Mouse (Mus musculus) adrenal gland, adult 18-20 months (tissue): ENCODE results near the gene N4bp2. TPM values are rescaled to one million over a fixed set of nuclear protein-coding genes. Genes with fewer than 3 reads are reported as not detected.

Experiments
- DNase-seq, 2 experiments: peaks; one replicate each; pipeline ENCODE4 v3.0.0; 2021 to 2022; ENCODE audit warnings: low spot score in 2 of 2
- total RNA-seq, 2 experiments: library from RNA; stranded (reverse); gene quantifications; 1 replicate in 1 of 2; 2 replicates in 1 of 2; pipeline ENCODE4 v1.2.3; 2021

N4bp2 gene
- total RNA-seq, 2 experiments from 2014 or later: 8.1 to 12.0 TPM

DNA sequence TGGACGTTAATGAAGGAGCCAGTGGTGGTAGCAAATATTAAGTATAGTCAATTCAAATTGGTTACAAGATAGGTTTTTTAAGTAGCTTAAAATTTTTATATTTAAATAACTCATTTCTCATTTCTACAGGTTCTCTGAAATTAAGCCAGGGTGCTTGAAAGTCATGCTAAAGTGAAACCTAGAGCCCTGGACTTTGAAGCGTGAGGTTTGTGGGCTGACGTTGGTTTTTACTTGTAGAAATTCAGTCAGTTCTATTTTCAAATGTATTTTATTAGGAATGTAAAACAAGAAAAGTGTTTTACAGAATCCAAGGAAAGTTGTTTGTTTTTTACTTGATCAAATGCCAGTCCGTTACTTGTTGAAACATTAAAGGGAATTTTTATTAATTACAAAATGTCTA is 63.2 kb downstream of the N4bp2 start:
- no peak for DNase-seq

DNA sequence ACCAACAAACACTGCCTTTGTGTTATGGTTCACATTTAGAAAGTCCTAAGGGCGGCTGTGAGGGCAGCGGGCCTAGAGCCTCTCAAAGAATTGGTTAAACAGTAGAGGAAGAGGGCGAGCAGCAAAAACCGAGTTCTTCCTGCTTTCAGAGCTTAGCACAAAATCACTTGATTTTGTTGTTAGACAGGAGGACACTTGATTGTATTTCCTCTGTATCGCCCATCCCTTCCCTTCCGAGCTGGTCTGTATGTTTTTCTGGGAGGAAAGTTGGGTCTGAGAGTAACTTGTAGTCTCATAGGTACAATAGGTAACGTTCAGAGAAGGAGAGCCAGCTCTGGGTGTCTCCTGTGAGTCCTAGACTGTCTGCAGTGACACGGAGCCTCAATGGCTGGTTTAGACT is 63.8 kb downstream of the N4bp2 start:
- no peak for DNase-seq

DNA sequence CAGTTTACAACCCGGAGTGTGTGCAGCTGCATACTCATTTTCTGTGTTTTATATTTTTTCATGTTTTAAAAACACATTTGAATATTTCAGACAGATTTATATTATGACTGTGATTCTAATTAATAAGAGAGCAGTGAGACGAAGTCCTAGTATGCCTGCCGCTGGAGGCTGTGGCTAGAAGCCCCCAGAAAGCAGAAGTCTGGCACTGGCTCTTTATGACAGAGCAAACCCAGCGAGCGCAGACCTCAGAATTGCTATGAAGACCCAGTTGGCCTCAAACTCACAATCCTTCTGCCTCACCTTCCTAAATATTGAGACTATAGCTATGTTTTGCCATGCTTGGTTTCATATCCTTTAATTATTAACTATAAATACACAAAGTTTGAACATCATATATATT is 64.9 kb downstream of the N4bp2 start:
- DNase-seq: no peak

DNA sequence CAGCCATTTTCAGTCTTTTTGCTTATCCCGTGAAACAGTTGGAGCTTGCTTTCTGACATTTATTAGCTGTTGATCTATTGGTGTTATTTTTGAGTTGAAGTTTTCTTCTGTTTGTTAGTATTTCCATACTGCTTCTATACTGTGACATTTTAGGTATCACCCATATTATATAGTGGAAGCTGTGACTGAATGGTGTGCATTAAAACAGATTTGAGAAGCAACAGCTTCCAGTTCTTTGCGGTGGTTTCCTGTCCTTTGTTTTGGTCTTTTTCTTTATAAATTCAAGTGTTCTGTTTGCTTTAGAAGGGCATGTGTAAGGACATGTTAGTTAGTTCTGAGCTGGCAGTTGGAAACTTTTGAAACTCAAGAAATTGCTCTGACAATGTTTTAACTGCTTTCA is 65.7 kb downstream of the N4bp2 start:
- DNase-seq: no peak

DNA sequence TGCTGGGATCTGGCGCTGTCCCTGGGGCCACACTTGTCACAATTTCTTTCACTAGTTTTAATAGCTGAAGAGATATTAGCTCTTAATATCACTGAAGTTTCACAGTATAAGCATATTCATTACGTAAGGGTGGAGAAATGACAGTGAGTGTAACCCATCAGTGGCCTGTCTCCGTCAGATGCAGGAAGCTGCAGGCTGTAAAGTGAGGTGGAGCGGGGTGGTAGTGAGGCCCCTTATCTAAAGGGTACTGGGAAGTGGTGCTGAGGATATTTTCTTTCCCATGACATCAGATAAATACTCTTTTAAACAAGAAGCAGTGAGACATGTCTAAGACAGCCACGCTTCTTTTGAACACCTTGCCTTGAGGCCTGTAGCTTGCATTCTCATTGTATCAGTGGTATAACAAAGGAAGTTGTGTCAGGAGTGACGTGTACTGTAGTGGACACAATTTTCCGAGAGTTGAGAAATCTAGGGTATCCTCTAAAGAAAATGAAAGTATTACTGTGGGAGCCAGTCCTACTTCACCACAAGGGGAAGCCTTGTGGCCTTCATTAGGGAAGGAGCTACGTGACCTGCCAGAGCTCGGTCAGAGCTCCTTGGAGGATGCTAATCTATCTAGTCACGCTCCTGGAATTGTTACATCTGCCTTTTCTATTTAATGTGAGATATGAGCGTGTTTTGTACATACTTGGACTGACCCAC is 68.7 kb downstream of the N4bp2 start:
- no peak for DNase-seq

DNA sequence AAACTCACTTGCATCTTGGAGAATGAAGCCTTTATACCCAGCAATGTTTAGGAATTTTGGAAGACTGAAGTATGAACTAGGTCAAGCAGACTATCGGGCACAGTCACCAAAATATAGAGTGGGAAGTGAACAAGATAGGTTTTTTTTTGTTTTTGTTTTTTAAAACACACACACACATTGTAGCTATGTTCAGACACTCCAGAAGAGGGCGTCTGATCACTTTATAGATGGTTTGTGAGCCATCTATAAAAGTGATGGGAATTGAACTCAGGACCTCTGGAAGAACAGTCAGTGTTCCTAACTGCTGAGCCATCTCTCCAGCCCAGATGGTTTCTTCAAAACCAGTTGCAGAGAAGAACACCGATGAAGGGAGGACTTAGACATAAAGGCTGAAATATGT is 69.8 kb downstream of the N4bp2 start:
- no peak for DNase-seq

DNA sequence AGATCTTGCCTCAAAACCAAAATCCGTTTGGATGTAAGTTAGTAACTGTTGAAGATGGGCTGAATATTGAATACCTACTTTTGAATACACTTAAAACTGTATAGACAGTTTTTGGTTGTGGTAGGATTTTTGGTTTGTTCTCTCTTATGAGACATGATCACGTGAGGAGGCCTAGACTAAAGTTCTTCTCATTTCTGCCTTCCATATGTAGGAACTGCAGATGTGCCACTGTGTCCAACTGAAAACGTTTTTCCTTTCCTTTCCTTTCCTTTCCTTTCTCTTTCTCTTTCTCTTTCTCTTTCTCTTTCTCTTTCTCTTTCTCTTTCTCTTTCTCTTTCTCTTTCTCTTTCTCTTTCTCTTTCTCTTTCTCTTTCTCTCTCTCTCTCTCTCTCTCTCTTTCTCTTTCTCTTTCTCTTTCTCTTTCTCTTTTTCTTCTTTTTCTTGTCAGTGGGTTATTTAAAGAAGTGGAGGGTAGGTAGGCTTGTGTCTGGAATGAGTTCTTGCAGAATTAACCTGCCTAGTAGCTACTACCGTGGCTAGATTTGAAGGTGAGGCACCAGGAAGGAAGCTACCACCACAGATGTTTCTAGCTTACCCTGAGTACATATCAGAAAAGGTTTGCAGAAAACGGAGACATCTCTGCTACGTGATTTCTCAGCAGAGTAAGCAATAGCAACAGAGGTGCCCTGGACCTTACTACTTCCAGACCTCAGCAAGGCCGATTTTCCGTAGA is 70.6 kb downstream of the N4bp2 start:
- no peak for DNase-seq

DNA sequence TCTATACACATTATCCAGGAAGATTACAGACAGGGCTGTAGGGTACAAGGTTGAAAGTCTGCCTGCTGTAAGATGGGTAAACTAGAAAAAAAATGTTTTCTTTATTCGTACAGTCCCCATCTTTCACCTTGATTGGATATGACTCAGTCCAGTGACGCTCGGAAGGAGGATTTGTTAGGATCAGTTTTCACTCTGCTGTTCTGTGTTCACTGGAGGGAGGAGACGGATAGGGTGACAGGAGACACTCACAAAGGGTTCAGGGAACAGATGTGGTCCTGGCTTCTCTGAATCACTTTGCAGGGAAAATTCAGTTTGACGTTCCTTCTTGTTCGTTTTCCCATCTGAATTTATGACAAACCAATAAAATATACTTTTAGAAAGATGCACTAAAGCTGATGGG is 74.7 kb downstream of the N4bp2 start:
- no peak for DNase-seq

DNA sequence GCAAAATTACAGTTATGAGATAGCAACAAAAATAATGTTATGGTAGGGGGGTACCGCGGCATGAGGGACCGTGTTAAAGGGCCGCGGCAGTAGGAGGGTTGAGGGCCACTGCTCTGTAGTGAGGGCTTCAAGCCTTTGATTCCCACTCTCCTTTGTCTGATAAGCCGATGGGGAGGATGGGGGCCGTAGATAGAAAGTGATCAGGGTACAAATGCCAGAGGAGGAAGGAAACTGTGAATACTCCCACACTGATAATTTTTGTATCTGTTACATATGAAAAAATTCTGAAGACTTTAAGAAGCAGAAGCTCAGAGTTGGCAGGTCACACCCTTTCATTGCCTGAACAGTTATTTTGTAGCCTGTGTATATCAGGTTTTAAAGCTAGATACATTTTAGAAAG is 79.6 kb downstream of the N4bp2 start:
- DNase-seq: no peak

DNA sequence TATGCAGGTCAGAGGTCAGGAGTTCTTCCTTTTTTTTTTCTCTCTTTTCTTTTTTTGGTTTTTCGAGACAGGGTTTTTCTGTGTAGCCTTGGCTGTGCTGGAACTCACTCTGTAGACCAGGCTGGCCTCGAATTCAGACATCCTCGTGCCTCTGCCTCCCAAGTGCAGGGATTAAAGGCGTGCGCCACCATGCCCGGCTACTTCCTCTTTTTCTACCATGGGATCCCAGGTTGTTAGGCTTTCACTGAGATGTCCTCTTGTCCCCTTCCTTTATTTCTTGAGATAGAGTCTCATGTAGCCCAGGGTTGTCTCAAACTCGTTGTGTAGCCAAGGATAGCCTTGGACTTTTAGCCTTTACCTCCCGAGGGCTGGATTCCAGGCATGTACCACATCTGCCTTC is 83.2 kb downstream of the N4bp2 start:
- DNase-seq: no peak

DNA sequence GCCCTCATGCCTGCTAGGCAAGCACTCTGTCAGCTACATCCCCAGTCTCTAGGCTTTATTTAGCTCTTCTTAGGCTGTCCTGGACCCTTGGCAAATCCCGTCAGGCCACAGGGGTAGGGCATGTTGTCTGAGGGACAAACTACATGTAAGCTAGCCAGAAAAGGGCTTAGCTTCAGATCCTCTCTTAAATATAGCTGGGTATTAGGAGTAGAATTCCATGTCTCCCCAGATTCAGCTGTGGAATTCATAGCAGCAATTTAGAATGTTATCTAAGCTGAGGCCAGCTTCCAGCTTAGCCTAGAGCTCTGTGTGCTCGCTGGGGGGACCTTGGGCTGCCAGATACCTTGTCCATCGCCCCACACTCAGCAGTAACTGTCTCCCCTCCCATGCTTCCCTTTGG is 83.6 kb downstream of the N4bp2 start:
- no peak for DNase-seq

DNA sequence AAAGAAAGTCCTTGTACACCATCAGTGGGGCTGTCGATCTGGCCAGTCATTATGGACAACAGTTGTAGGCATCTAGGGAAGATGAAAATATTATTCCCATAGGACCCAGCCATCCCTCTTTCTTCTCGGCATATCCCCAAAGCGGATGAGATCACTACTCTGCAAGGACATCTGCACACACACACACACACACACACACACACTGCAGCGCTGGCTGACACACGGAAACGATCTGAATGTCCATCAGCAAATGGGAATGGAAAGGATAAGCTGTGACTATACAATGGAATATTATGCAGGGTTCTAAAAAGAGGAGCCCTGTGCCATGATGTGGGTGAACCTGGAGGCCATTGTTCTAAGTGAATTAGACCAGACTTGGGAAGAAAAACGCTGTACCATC is 84.3 kb downstream of the N4bp2 start:
- DNase-seq: no peak

DNA sequence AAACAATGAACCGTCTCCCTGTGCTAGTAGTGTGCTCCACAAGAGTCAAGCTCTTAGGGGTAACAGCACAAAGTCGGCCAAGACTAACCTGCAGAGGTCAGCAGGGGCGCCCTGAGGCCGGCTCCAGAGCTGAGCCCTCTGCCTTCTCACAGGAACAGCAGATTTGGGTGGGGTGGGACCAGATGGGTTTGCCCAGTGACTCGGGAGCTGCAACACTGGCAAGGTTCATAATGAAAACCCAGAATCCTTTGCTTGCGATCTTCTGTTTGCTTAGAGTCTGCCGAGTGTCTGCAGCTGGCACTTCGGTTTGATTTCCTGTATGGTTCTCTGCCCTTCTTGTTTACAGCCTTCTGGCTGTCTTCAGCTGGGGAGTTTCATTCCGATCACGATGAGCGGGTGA is 87.4 kb downstream of the N4bp2 start:
- DNase-seq: no peak

DNA sequence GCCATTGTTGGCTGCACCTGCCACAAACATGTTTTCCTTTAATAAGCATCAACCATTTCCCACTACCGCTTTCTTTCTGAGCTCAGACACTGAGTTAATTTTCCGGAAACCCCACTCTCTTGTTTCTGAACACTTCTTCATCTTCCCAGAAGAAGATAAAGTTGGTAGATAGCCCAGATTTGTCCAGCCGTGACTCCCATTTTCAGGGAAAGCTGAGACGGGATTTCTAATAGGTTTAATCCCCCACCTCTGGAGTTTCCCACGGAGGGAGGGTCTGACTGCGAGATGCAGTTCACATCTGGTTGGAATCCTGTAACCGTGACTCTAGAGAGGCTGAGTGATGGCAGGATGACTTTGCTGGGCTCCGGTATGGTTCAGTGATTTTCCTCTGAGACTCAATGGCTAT is 91.5 kb downstream of the N4bp2 start:
- DNase-seq: no peak

DNA sequence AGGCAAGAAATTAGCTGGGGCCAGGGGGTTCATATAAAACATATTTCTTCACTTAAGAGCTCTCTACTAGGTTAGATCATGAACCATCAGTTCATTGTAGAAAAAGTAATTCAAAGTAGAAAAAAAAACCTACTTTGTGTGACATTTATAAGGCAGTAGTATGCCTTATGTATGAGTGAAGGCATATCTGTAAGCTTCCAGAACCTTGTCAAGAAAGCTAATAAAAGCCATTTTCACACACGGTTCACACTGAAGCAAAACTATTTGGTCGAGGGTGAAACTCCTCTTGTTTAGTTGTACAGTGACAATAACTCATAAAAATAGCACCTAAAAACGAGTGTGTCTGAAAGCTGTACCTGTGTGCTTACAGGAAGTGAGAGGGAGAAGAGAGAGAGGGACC is 92.2 kb downstream of the N4bp2 start:
- DNase-seq: no peak

DNA sequence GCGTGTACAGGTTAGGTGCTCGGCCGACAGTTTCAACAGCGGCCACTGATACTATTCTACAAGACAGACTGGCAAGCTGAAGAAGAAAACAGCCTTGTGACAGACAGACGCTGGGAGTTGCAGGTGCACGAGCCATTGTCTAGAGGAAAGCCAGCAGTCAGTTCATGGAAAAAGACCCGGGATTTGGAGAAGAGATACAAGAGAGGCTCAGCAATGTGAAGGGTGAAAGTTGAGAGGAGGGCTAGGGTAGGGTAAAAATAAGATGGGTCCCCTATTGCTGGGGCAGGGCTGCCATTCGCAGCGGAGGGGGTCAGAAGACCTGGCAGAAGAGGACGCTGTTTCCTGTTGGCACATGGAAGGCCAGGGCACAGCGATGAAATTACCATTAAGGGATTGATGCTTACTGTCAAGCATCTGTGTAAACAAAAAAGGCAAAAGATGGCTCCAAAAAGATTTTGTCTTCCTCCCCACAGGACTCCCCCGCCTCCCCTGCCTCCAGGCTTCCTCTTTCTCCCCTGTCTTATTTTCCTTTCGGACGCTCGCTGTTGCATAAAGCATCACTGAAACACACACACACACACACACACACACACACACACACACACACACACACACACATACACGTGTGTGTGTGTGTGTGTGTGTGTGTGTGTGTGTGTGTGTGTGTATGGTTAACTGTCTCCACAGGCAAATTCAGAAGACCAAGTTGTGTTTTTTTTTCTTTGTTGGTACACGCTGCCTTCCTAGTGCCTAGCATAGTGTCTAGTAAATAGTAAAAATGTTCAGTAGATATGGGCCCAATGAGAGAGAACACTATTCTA is 93.5 kb downstream of the N4bp2 start:
- no peak for DNase-seq

DNA sequence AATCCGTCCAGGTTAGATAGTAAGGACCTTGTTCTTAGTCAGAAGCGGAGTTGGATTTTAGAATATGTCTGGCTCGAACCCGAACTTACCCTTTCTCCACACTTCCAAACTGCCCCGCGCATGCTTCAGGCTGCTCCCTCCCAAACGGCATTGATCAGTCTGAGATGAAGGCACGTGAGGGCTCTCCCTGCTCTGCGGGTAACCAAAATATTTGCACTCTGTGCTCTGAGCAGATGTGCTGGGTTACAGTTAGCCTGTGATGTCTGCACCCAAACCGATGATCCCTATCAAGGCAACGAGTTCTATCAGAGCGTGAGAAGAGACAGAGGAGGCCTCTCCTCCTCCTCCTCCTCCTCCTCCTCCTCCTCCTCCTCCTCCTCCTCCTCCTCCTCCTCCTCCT is 94.6 kb downstream of the N4bp2 start:
- no peak for DNase-seq

DNA sequence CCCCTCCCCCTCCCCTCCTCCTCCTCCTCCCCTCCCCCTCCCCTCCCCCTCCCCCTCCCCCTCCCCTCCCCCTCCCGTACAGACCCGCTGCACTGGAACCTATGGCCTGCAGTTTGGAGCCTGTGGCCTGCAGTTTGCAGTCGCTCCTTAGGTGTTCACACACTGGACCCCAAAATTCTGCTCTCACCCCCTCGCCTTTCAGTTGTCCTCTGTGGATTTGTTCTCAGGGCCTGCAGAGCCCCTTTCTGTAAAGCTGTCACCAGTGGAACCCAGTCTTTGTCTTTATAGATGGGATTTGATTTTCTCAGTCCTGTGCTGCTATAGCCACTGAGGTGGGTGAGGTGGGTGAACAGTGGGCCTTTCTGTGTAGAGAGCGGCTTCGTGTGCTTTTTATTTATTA is 95.0 kb downstream of the N4bp2 start:
- no peak for DNase-seq

DNA sequence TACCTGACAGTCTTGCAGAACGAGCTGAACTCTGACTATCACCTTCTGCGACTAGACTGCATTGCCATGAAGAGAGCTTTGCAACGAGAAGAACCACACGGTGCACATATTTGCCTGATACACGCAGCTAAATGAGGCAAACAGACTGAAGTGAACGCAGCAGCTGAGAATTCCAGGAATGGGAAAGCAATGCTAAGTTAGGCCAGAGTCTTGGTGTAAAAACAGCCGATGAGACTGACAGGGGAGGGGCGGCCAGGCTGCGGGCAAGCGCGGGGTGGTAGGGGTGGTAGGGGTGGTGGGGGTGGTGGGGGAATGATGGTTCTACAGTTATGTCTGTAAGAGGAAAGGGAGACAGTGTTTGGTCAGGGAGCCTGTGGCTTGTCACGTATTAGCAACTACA is 95.6 kb downstream of the N4bp2 start:
- DNase-seq: no peak

DNA sequence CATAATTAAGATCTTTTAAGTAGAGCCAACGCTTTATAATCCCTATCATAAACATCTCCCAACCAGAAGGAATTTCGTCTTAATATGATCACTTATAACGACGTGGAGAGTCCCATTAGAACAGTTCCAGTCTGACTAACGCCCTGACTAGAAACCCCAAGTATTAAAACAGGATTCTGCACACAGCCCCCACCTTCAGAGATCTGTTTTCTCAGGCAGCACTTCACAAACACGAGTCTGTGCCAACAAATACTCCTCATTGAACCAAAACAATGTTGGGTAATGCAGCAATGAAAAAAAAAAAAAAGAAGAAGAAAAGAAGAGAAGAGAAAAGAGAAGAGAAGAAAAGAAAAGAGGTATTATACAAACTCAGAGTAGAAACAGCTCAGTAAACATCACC is 96.1 kb downstream of the N4bp2 start:
- DNase-seq: no peak

DNA sequence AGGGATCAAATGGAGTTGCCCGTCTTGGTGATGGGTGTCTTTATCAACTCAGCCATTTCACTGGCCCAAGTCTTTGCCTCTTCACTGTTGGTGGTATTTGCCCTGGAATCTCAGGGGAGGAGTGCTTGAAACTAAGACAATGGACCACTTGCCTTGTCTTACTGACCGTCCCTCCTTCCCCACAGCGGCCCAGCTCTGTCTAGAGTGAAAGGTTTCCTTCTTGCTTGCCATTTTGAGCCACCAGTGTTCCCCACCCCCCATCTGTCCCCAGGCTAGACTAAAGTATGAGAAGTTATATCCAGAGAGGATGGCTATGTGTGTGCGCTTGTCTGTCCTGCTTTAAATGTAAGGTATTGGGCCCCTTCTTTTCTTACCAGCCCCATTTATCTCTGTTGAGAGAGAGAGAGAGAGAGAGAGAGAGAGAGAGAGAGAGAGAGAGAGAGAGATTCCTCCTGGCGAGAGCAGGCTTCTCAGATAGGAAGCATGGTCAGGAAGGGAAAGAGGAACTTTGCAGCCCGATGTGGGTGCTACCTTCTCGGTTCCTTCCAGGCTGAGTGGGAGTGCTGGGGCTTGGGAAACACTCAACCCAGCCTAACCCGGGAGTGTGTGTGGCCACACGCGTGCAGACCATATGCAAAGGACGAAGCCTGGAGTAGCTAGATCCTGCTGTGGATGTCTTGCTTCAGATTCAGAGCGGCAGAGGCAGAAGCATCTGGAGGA is 97.1 kb downstream of the N4bp2 start:
- DNase-seq: no peak
